Mouse (Mus musculus) liver, adult 2 months (tissue): Measurements from ENCODE around the gene Tpm3. TPM values are rescaled to one million over a fixed set of nuclear protein-coding genes. Genes with fewer than 3 reads are reported as not detected.

Source experiments
- DNase-seq: peaks from one replicate; pipeline ENCODE4 v3.0.0-alpha.2; 2011; ENCODE audit warnings: low read depth, low spot score; ENCODE audit errors: extremely low read depth
- H3K27ac ChIP-seq: fragments of 200-500 bp; replicated peaks from 2 replicates; pipeline ENCODE4 v1.5.1; 2012; ENCODE audit warnings: low read depth, mild to moderate bottlenecking, control low read depth, inconsistent platforms, low read length; ENCODE audit not compliant: insufficient read depth
- H3K27me3 ChIP-seq: fragments of 200-500 bp; 2 replicates; pipeline ENCODE4 v1.6.1; 2012; ENCODE audit warnings: mild to moderate bottlenecking, moderate library complexity, low read length, inconsistent platforms; ENCODE audit not compliant: control insufficient read depth, insufficient read depth
- H3K36me3 ChIP-seq: fragments of 200-500 bp; 2 replicates; pipeline ENCODE4 v1.6.1; 2012; ENCODE audit warnings: low read length, inconsistent platforms; ENCODE audit not compliant: control insufficient read depth, insufficient read depth
- H3K4me1 ChIP-seq: fragments of 200-500 bp; 2 replicates; pipeline ENCODE4 v1.6.1; 2011; ENCODE audit warnings: low read length; ENCODE audit not compliant: control insufficient read depth, insufficient read depth
- H3K4me3 ChIP-seq: fragments of 200-500 bp; 2 replicates; pipeline ENCODE4 v1.5.1; 2011; ENCODE audit warnings: low read depth, mild to moderate bottlenecking, control low read depth, low read length, moderate library complexity; ENCODE audit not compliant: insufficient read depth
- H3K79me2 ChIP-seq: fragments of 200-500 bp; 2 replicates; pipeline ENCODE4 v1.6.1; 2012; ENCODE audit warnings: inconsistent platforms, mild to moderate bottlenecking, low read length, moderate library complexity; ENCODE audit not compliant: control insufficient read depth, insufficient read depth
- H3K9ac ChIP-seq: fragments of 200-500 bp; 2 replicates; pipeline ENCODE4 v1.6.1; 2012; ENCODE audit warnings: low read depth, mild to moderate bottlenecking, control low read depth, inconsistent platforms, low read length
- CTCF ChIP-seq: fragments of 200-500 bp; IDR thresholded peaks from 2 replicates; pipeline ENCODE4 v1.5.1; 2011; ENCODE audit warnings: low read depth, low read length, control low read depth
- POLR2A ChIP-seq: fragments of 200-500 bp; IDR thresholded peaks from 2 replicates; pipeline ENCODE4 v1.6.1; 2011; ENCODE audit warnings: low read length, control low read depth; ENCODE audit not compliant: insufficient read depth; ENCODE audit errors: extremely low read depth
- WGBS: fragments of 180-500 bp; shearing (Covaris S2); methylation state at CpG from one replicate; pipeline ENCODE4 v1.1.7; 2018; 5-methylcytosine and 5-hydroxymethylcytosine counted together
- polyA plus RNA-seq: library from polyadenylated mRNA; depleted of rRNA; stranded (reverse); fragments of >200 nt; gene quantifications from 2 replicates; pipeline ENCODE4 v1.2.3, GENCODE M21; 2012
- total RNA-seq: library from RNA; depleted of rRNA; stranded (reverse); fragments of >200 nt; gene quantifications from 2 replicates; pipeline ENCODE4 v1.2.3, GENCODE M21; 2014

Gene Tpm3
- total and polyA plus RNA-seq, 2 experiments: 43.0 to 53.4 TPM

DNA sequence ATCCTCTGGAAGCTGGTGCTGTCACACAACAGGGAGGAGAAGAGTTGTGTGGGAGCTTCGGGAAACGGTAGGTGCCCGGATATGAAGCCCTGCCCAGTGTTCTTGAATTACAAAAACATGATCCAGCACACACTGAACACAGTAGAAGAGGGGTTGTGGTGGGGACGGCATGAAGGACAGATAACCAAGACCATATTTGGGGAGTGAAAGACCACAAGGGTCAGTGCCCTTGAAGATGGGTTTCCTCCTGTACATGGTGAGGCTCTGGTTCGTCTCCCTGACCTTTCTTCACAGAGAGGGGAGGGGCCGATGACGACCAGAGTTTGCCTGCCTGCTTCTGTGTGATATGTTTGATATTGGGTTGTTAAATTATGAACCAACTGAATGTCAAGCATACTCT lies 2.8 kb upstream of the Tpm3 start:
- TF ChIP-seq CTCF (no peak), POLR2A (no peak)
- H3K4me1 ChIP-seq: no peaks in the 10 kb centered on the region
- H3K79me2 ChIP-seq: no peaks in the 10 kb centered on the region
- H3K4me3 ChIP-seq: no peak overlapping the region
- no peak overlapping the region for H3K9ac ChIP-seq
- WGBS: 64% methylated on average over 7 of the region's 7 CpGs
- H3K27me3 ChIP-seq: no peaks in the 10 kb centered on the region
- no peak for DNase-seq
- H3K27ac ChIP-seq: no peak overlapping the region
- no peaks in the 10 kb centered on the region; the same call in 1 of the 2 replicates for H3K36me3 ChIP-seq

DNA sequence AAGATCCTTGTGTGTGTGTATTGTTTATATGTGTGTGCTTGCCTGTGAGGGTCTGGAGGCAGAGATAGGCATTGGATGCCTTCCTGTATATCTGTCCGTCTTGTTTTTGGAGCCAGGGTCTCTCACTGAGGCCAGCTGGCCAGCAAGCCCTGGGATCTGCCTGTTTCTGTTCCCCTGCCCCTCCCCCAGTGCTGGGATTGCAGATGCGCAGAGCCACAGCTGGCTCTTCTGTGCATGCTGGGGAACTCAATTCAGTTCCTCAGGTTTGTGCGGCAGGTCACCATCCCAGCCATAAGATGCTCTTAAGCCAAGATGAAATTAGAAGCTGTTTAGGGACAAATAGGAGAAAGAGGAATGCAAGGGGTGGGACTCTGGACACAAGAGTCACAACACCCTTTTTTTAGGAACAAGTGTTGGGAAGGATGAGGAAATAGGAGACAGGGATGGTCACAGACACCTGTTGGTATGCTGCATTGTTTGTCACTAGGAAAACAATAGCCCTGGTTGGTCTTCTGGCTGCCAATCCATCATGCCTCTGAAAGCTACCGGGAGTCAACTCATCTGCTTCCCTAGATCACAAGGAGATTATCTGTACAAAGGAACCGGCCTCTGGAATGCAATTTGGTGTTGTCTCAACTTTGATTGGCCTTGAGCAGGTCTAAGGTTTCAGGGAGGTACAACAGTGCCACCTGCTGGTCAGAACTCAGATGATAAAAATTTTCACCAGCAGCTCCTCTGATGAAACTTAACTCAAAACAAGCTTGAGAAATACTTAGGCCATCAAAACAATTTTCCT lies 4.7 kb downstream of the Tpm3 start:
- H3K36me3 ChIP-seq: no peaks in the 10 kb centered on the region
- peak; percentile 74 for DNase-seq
- 38% methylated on average over 5 of the region's 5 CpGs for WGBS
- TF ChIP-seq CTCF (peak; percentile 57), POLR2A (no peak)
- H3K9ac ChIP-seq: no peak overlapping the region
- peaks cover 7% of the 10 kb centered on the region for H3K4me1 ChIP-seq
- no peaks in the 10 kb centered on the region for H3K27me3 ChIP-seq
- no peak overlapping the region for H3K4me3 ChIP-seq
- peaks cover 1% of the 10 kb centered on the region; the same call in 1 of the 2 replicates for H3K79me2 ChIP-seq
- H3K27ac ChIP-seq: no peak overlapping the region

DNA sequence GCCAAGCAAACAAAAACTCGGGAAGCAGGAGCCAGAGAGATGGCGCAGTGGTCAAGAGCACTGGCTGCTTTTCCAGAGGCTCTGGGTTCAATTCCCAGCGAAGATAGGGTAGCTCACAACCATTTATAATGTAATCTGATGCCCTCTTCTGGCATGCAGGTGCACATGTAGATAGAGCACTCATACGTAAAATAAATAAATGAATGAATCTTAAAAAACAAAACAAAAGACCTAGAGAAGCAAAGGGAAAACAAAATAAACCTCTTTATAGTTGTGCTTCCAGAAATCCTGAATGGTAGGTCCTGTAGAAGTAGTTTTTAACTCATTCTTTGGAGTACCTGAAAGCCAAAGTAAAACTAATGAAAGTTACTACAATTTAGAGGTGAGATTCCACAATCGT lies 5.8 kb downstream of the Tpm3 start:
- Histone ChIP-seq H3K36me3 (no peaks in the 10 kb centered on the region), H3K79me2 (peaks cover 5% of the 10 kb centered on the region; the same call in 1 of the 2 replicates), H3K27me3 (no peaks in the 10 kb centered on the region), H3K4me3 (no peak overlapping the region), H3K9ac (no peak overlapping the region), H3K4me1 (peaks cover 15% of the 10 kb centered on the region), H3K27ac (no peak overlapping the region)
- TF ChIP-seq CTCF (no peak), POLR2A (no peak)
- WGBS: 47% methylated on average over 5 of the region's 5 CpGs
- no peak for DNase-seq

DNA sequence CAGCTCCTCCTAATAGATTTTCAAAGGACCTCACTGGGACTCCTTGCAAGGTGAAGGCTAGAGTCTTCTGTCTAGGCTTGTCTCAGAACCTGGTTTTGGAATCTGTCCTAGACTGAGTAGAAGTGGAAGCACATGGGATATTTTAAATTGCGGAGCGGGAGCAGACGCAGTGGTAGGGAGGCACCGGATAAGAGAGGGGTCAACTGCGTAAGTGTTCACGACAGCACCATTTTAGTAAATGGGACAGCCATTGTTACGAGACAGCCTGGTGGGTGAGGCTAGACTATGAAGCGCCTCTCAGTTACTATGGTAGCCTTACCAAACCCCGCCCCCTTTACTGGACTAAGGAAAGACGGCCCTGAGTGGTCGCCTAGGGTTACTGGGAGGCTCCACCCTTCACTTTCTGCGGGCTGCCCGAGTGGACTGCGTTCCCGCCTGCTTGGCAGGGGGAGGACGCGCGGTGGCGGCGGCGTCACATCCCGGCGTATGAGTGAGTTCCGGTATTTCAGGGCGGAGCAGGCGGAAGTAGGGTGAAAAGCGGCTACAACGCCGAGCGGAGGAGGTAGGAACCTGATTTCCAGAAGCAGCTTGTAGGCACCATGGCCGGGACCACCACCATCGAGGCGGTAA lies 6.8 kb downstream of the Tpm3 start:
- Histone ChIP-seq H3K9ac (peak overlapping the region; percentile 87), H3K36me3 (no peaks in the 10 kb centered on the region), H3K4me3 (peak overlapping the region; percentile 92), H3K4me1 (peaks cover 24% of the 10 kb centered on the region), H3K27me3 (no peaks in the 10 kb centered on the region), H3K27ac (peak overlapping the region; percentile 86), H3K79me2 (peaks cover 13% of the 10 kb centered on the region; the same call in 1 of the 2 replicates)
- TF ChIP-seq CTCF: no peak
- TF ChIP-seq POLR2A: peak; percentile 58; the same call in 1 of the 2 replicates
- DNase-seq: peak; percentile 90
- under 1% methylated on average over 33 of the region's 33 CpGs for WGBS

DNA sequence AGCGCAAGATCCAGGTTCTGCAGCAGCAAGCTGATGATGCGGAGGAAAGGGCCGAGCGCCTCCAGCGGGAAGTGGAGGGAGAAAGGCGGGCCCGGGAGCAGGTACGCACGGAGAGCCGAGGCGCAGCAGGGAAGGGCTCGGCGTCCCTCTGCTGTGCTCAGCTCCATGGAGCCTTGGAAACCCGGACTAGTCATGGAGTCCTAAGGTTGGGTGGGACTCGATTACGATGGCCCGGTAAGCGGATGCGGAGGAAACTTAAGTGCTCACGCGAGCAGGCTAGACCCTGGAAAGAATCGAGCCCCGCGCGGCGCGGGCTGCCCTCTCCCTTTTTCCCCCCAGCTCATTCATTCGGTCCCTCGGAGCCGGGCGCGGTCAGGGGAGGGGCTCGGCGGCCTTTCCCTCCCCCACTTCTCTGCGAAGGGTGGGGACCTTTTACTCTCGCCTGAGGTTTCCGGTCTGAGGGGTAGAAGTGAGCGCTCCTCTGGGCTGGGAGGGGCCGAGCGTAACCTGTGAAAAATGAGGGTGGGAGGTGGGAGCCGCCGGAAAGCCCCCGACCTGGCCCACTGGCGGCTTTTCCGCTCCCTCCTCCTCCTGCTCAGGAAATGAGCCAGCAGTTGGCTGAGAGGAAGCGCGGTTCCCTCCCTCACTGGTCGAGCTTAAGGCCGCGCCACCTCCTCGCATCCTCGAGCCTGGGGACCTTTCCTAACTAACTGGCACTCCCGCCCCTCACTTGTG lies 7.5 kb downstream of the Tpm3 start:
- H3K27me3 ChIP-seq: no peaks in the 10 kb centered on the region
- peak overlapping the region; percentile 86 for H3K27ac ChIP-seq
- peak overlapping the region; percentile 92 for H3K4me3 ChIP-seq
- no peak for TF ChIP-seq POLR2A
- no peak for TF ChIP-seq CTCF
- H3K9ac ChIP-seq: peak overlapping the region; percentile 87
- peaks cover 19% of the 10 kb centered on the region; the same call in 1 of the 2 replicates for H3K79me2 ChIP-seq
- H3K36me3 ChIP-seq: no peaks in the 10 kb centered on the region
- peaks cover 30% of the 10 kb centered on the region for H3K4me1 ChIP-seq
- DNase-seq: peak; percentile 62
- under 1% methylated on average over 53 of the region's 53 CpGs for WGBS
